14 mouse cellular contexts compared by ENCODE assay signal in genomic region chr11:12340697-12341096, GRCm38 (mm10).
"Had no signal": no experiment of that assay in that cellular context is flagged by ENCODE, and none has a peak within 500 bp of the region (broad histone marks: within the 10 kb centered on the region; RNA-seq: fewer than 3 reads in every experiment).

No protein-coding gene starts in this region.

- ATAC-seq: intestine, embryonic 16.5 days; midbrain, embryonic 13.5 days had no signal

- H3K27ac ChIP-seq: limb, embryonic 12.5 days; liver, embryonic 15.5 days; macrophage; midbrain, embryonic 13.5 days had no signal

- H3K4me2 ChIP-seq: limb, embryonic 12.5 days; liver, embryonic 11.5 days; liver, embryonic 15.5 days; midbrain, embryonic 13.5 days had no signal

- H3K36me3 ChIP-seq: limb, embryonic 12.5 days; liver, embryonic 15.5 days; midbrain, embryonic 13.5 days had no signal

- H3K9ac ChIP-seq: limb, embryonic 12.5 days; liver, embryonic 15.5 days; midbrain, embryonic 13.5 days had no signal

- H3K9me3 ChIP-seq: limb, embryonic 12.5 days; liver, embryonic 15.5 days; megakaryocyte, embryonic 14.5 days; midbrain, embryonic 13.5 days had no signal

- DNase-seq: kidney, adult 2 months; kidney, postnatal 14 days; layer of hippocampus, postnatal 36 days; lung, adult 2 months; lung, postnatal 10 days; thymus, adult 18-20 months; thymus, postnatal 14 days had no signal

- H3K27me3 ChIP-seq: limb, embryonic 12.5 days; liver, embryonic 15.5 days; midbrain, embryonic 13.5 days had no signal

- H3K4me3 ChIP-seq: limb, embryonic 12.5 days; liver, embryonic 15.5 days; megakaryocyte, embryonic 14.5 days; midbrain, embryonic 13.5 days had no signal

- H3K4me1 ChIP-seq: limb, embryonic 12.5 days; liver, embryonic 15.5 days; megakaryocyte, embryonic 14.5 days; midbrain, embryonic 13.5 days had no signal
